Mouse (Mus musculus): Measurements from ENCODE around the gene Ptgdr. TPM values are rescaled to one million over a fixed set of nuclear protein-coding genes. Genes with fewer than 3 reads are reported as not detected.

Gene Ptgdr
- polyA plus RNA-seq, 1 experiment from 2014 or later = 0.06 TPM

Other genes starting within 250 kb of the Ptgdr start
- not detected in 2 replicates for gene Gm5624, start 231.4 kb downstream of the Ptgdr start, polyA plus RNA-seq (2016; fragmentation: Nextera tagmentation; extraction: Ambion mirVana)
- gene Gm8257, start 152.9 kb downstream of the Ptgdr start, polyA plus RNA-seq (2016; fragmentation: Nextera tagmentation; extraction: Ambion mirVana) = not detected in 2 replicates
- not detected in 2 replicates for gene Gm8267, start 109.0 kb downstream of the Ptgdr start, polyA plus RNA-seq (2016; fragmentation: Nextera tagmentation; extraction: Ambion mirVana)
- gene Ptger2, start 128.8 kb upstream of the Ptgdr start, polyA plus RNA-seq (2016; fragmentation: Nextera tagmentation; extraction: Ambion mirVana) = 0.10 TPM in 1 of 2 replicates, not detected in the other